Mouse (Mus musculus) adrenal gland, postnatal 14 days (tissue): ENCODE measurements around the gene 3110082I17Rik. TPM values are rescaled to one million over a fixed set of nuclear protein-coding genes. Genes with fewer than 3 reads are reported as not detected.
A peak's percentile ranks its signal among the peaks of the same experiment; 100 is the strongest.

ENCODE experiments used
- DNase-seq: peaks from one replicate; pipeline ENCODE4 v3.0.0; 2021; ENCODE audit warnings: mixed read lengths
- microRNA-seq, 2 experiments: library from miRNA; unstranded; fragments of <30 nt; microRNA quantifications; one replicate each; pipeline ENCODE4 v1.2.0; 2021
- total RNA-seq: library from RNA; stranded (reverse); gene quantifications from 2 replicates; pipeline ENCODE4 v1.2.3, GENCODE M21; 2021

The 3110082I17Rik gene
- total RNA-seq, 1 experiment from 2014 or later: 11.2 TPM

DNA sequence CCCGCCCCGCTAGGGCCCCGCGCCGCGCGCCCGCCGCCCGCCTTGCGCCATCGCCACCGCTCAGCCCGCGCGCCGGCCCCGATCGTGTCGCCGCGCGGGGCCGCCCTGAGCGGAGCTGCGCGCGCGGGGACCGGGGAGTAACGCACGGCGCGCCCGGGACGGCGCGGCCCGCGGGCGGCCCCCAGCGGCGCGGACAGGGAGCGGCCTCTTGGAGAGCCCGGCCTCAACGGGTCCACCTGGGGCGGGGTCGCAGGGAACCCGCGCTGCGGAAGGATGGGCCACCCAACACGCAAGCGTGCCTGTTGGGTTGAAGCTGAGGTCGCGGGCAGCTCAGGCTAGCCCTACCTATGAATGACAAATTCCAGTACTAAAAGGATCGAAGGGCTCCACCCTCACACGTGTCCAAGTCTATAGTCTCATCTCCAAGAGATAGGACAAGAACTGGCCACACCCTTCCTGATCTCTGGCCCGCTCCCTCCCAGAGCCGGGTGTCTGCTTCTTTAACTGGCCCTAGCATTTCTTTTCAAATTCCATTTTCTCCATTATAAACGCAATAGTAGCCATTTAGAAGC, 134.8 kb downstream of the 3110082I17Rik start, which contains the start of gene Adap1:
Gene Adap1, minus strand, starts transcription at position 228 of the 572 bp plus-strand sequence.
- peak; percentile 82 for DNase-seq

DNA sequence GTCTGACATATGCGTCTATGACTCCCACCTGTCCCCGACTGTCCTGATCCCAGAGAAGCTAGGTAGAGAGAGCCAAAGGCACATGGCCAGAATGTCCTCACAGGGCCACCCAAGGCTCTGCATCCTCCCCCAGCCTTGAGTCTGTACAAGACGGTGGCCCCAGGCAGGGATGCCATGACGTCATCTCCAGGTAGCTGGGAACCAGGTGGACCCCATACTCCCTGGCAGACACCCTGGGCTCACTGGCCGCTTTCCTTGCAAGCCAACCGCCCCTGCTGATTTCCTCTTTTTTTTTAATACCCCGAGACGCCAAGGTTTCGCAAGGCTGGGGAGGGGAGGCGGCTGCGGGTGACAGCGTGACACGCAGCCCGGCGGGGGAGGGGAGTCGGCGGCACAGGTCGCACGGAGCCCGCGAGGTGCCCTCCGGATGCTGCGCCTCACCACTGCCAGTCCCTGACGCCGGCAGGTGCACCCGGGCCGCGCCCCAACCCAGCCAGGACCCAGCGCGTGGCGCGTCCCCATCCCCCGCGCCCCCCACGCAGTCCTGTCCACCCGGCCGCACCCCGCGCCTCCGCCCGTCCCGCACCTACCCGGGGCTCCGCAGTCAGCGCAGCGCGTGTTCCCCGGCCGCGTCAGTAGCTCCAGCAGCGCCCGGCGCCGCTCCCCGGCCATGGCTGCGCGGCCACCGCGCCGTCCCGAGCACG, 135.5 kb downstream of the 3110082I17Rik start:
- DNase-seq: peak; percentile 43

DNA sequence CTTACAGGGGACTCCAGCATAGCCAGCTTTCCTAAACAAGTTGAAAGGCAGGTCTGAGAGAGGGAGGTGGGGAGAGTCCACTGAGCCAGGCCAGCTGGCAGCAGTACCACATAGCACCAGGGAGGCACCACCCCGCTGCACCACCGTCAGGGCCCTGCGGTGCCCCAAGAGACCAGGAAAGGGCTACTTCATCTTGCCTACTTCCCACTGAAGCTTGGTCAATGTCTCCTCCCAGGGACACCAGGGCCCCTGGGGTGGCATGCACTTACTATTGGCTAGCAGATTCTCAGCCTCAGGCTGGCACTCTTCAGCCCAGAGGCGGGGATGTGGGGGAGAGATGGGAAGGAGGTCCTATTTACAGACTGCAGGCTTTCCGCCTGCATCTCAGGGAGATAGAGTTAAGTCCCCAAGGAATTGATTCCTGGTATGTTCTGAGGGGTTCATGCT, 136.3 kb downstream of the 3110082I17Rik start:
- peak; percentile 23 for DNase-seq

DNA sequence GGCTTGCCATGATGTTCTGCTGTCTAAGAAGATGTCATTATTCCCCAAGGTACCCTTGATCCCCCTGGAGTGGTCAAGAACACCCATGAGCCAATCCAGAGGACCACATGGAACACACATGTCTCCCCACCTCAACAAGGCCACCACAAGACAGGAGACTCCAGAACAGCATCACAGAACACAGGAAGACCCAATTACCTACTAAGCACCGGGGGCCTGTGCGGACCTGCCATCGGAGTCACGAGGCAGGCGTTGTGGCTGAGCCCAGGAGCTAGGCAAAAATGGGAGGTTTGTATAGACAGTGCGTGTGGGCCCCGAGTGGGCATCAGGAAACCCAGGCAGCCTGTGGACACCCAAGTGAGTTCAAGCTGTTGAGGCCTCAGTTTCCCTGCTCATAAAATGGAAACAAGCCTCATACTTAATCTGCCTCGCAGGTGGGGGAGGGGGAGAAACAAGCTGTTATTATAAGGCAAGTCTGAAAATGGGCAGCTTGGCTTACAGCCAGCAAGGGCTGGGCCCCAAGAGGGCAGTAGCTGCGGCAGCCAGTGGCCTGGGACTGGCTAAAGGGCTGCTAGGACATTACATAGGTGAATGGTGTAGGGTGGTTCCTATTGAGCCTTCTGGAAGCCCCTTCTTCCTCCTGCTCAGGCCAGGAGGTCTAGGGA, 136.9 kb downstream of the 3110082I17Rik start:
- DNase-seq: no peak

DNA sequence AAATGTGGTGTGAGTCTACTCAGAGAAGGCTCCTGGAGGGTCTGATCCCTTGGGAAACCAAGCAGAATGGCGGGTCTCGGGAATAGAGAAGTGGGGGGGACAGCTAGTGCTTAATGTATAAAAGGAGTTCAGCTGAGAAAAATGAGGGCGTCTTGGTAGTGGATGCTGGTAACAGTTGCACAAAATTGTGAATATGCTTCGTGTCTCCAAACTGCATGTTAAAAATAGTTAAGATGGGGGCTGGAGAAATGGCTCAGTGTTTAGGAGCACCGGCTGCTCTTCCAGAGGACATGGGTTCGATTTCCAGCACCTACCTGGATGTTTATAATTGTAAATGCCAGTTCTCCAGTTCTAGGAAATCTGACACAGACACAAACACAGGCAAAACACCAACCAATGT, 139.0 kb downstream of the 3110082I17Rik start:
- DNase-seq: no peak

DNA sequence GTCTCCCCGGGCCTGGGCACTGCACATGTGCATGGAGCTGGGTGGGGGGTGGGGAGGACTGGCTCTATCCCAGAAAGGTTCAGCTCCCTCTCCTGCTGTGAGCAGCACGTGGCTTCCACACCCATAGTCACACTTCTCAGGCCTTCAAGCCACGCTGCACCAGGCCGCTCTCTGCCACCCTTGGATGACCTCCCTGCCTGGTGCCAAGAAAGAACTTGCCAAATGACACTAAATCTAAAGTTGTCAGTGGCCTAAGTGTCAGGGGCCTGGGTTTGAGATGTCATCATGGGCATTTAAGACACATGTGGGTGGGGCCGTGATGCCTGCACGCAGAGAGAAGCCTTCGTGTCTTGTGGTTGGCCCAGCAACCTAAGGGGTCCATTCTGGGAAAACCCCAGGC, 139.9 kb downstream of the 3110082I17Rik start:
- peak; percentile 38 for DNase-seq

DNA sequence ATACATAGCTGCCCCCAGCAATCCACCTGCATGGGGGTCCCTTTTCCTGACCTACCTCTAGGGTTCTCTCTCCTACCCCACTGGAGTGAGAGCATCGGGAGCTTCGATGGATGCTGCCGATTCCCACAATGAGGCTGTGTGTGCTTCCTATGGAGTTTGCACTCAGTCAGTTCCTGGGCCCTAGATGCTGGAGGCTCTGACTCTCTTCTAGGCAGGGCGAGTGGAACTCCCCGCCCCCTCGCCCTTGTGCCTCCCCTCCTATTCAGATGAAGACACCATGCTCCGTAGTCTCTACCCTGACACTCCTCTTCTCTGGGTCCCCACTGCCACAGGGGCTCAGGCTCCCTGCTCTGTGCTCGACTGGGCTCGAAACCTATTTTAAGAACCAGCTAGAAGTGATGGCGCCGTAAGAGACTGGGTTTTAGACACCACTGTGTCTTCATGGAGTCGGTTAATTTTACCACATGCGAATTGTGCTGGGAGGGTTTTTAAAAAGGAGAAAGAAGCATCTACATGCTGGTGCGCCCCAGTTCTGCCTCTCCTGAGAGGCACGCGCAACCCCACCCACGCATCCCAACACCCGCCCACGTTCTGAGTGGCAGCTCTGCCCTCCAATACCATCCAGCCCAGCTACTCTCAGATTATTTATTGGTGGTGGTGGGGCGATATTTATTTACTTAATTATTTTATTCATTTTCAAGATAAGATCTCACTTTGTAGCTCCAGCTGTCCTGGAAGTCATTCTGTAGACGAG, 142.4 kb downstream of the 3110082I17Rik start:
- no peak for DNase-seq

DNA sequence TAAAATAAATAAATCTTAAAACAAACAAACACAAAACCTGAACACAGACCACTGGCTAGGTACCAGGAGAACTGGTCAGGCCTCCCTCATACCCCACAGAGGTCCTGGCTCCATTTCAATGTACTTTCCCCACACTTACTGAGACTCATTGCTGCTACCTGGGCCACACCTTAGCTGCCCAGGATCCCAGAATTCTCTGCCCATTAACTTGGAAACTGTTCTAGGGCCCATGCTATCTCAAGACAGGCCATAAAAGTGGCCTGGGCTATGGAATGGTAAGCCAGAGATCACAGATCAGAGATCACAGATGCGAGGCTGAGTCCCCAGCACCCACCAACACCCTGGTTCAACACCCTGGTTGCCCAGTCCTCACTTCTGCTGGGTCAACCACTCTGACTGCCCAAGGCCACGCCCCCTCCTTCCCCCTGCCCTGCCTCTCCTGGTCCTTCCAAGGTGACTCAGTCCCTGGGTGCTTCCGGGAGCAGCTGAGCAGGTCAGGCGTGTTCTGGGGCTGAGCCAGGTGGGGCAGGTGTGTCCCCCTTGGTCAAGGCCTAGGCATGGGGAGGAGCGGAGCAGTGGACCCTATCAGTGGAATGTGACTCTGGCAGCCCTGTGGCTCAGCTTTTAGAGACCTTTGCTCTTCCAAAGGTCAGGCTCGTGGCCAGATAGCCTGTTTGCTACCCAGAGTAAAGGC, 143.2 kb downstream of the 3110082I17Rik start:
- DNase-seq: peak; percentile 17

DNA sequence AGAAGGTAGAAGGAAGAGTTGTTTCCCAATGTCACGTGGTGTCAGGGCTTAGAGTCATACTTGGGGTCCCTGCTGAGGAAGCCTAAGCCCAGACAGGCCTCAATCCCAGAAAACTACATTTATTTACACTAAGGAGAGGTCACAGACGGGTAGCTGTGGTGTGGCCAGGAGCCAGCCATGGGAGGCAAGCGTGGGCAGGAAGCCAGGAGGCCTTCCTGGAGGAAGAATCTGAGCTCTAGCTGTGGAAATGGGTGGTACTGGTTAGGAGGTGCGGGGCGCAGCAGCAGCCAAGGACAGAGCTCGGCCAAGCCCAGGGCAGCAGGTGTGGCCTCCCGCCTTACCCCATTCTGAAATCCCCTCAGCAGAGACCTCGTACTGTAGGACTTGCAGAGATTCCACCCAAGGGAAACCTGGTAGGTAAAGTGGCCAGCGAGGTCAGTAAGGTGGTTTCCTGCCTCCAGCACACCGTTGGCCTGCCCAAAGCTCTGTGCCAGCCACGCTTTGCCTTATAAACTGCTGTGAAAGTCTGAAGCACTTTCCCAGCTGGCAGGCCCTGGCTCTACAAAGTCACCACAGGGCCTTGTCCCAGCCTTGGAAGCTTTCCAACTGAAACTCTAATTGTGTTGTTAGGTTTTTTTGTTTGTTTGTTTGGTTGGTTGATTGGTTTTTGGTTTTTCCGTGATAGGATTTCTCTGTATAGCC, 145.2 kb downstream of the 3110082I17Rik start:
- DNase-seq: no peak

DNA sequence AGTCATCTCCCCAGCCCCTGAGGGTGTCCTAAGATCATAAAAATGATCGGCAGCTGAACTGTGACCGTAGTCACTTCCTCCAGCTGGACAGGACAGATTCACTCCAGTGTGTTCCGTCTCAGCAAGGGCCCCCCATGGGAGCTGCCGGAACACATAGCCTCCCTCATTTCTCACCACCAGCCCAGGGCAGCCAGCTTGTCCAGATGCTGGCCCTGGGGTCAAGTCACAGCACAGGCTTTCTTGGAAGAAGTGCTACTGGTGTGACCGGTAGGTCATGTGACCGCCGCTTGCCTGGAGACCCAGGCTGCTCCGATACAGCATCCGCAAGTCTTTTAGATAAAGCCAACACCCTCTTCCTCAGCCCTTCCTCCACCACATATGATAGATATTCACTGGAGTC, 146.8 kb downstream of the 3110082I17Rik start:
- DNase-seq: no peak

DNA sequence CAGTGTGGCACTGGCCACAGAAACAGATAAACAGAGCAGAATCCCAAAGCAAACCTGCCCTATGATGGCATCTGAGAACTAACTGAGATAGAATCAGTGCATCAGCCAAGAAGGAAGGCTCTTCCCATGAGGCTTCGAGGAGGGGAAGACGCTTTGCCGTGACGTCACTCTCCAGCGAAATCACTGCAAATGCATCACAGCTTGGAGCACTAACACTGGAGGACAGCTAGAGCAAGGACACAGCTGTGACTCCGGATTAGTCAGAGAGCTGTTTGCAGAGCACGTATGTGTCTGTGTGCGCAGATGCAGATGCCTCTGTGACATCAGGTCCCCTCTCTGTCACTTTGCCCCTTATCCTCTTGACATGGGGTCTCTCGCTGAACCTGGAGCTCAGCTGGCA, 148.5 kb downstream of the 3110082I17Rik start:
- peak; percentile 44 for DNase-seq

DNA sequence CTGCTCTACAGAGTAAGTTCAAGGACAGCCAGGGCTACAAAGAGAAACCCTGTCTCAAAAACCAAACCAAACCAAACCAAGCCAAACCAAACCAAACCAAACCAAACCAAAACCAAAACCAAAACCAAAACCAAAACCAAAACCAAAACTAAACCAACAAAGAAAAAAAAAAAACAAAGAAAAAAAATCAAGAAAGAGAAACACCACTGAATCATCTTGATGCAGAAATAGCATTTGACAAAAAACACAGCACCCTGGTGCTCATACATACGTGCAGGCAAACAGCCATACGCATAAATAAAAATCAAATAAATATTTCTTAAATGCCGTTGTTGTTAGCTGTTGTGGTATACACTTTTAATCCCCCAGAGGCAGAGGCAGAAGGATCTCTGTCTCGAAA, 149.8 kb downstream of the 3110082I17Rik start:
- no peak for DNase-seq

DNA sequence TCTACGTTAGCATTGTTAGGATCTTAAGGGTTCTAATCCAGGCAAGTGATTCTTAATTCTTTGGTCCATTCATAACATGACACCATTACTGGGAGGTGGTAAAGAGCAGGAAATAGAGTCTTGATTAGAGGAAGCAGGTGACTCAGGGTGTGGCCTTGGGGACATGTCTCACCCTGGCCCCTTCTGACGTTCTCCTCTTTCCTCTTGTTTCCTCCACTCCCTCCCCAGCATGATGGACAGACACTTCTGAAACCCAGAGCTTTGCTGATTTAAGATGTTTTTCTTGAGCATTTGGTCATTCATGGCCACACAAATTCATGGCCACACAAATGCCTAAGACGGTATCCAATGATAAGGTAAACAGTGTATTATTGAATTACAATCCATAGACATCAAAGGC, 150.4 kb downstream of the 3110082I17Rik start:
- DNase-seq: no peak

Small RNA genes within 50 kb of the gene (microRNA-seq; reads per million reads assigned to microRNA genes)
- 286 to 386 reads per million in 2 experiments for gene Mir339

Other genes starting within 250 kb of the 3110082I17Rik start
- 62.4 and 73.8 TPM in 2 replicates for gene Get4, start 208.2 kb downstream of the 3110082I17Rik start, total RNA-seq
- gene Adap1, start 134.9 kb downstream of the 3110082I17Rik start, total RNA-seq: 4.5 and 6.8 TPM in 2 replicates
- 68.3 and 74.0 TPM in 2 replicates for gene Cox19, start 109.1 kb downstream of the 3110082I17Rik start, total RNA-seq
- gene Cyp2w1, start 107.9 kb downstream of the 3110082I17Rik start, total RNA-seq: not detected in 2 replicates
- gene Gpr146, start 82.8 kb downstream of the 3110082I17Rik start, total RNA-seq: 12.1 and 14.8 TPM in 2 replicates
- 0.30 TPM in 2 replicates for gene C130050O18Rik, start 55.2 kb downstream of the 3110082I17Rik start, total RNA-seq
- 4.6 and 6.3 TPM in 2 replicates for gene Gper1, start 37.4 kb downstream of the 3110082I17Rik start, total RNA-seq
- 23.2 and 24.1 TPM in 2 replicates for gene Zfand2a, start 24.0 kb upstream of the 3110082I17Rik start, total RNA-seq
- gene Uncx, start 83.0 kb upstream of the 3110082I17Rik start, total RNA-seq: 0.15 TPM in 1 of 2 replicates, not detected in the other